Mouse (Mus musculus): ENCODE measurements at regions not wholly inside any gene's neighbourhood (a gene's known extent, or its start where the extent isn't known, plus 50 kb on each side); places are given as distances from the start of the nearest gene placed in this dataset.

DNA sequence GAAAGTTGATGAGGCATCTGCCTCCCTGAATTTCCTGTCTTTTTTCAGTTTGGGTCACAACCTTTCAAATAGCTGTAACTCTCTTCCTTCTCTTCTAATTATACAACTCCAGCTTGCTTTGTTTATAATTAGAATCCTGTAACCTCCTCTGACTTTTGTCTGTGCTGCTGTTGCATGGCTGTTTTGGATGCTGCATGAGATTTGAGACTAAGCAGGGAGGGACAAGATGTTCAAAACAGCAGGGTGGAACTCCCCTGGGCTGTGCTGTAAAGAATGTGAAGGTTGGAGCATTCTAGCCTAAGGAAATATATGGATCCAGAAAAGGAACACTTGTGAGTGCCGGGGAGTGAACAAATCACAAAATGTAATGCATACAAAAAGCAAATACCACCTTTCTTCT lies 159.0 kb upstream of the Sptlc3 start:
- TF ChIP-seq CTCF (IDR thresholded peaks at IDR 0.05; ENCODE audit: low read depth) = no peak
- TF ChIP-seq EP300 (IDR thresholded peaks at IDR 0.05; ENCODE audit: low read depth) = no peak
- no peak overlapping the region for H3K27ac ChIP-seq (ENCODE audit: low read depth)
- DNase-seq = no peak
- H3K4me1 ChIP-seq (ENCODE audit: insufficient read depth) = no peaks in the 10 kb centered on the region
- no peaks in the 10 kb centered on the region for H3K9me3 ChIP-seq (ENCODE audit: low read length)
- H3K36me3 ChIP-seq (replicated peaks; ENCODE audit: insufficient read depth, low read length) = no peaks in the 10 kb centered on the region
- ATAC-seq = no peak
- no peaks in the 10 kb centered on the region for H3K27me3 ChIP-seq (ENCODE audit: insufficient read depth, low read length)
- 76% methylated on average over 1 of the region's 1 CpGs for WGBS (ENCODE audit: insufficient replicate concordance)
- no peak overlapping the region for H3K4me2 ChIP-seq (ENCODE audit: low read depth, low read length)
- no peak overlapping the region for H3K9ac ChIP-seq (replicated peaks)
- H3K4me3 ChIP-seq (ENCODE audit: low read depth, low read length) = no peak overlapping the region

DNA sequence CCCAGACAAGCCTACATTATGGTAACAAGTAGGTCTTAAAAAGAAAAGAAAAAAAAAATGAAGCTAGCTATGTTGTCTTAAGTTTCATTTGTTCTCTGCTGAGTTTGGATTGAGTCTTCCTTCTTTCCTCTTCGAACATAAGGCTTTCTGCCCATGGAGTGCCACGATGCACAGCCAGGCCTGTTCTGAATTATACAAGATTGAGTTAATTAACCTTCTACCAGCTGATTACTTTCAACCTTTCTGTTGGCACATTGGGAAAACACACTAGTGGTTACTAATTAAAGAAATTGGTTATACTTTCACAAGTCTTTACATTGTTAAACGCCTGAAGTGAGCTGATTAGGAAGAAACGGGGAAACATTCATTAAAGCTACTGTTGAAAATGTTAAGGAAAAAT lies 155.5 kb upstream of the Sptlc3 start:
- Histone ChIP-seq H3K9ac (replicated peaks) (no peak overlapping the region), H3K9me3 (ENCODE audit: low read length) (no peaks in the 10 kb centered on the region), H3K36me3 (replicated peaks; ENCODE audit: insufficient read depth, low read length) (no peaks in the 10 kb centered on the region), H3K4me3 (ENCODE audit: low read depth, low read length) (no peak overlapping the region), H3K27ac (ENCODE audit: low read depth) (no peak overlapping the region), H3K4me2 (ENCODE audit: low read depth, low read length) (no peak overlapping the region), H3K4me1 (ENCODE audit: insufficient read depth) (no peaks in the 10 kb centered on the region), H3K27me3 (ENCODE audit: insufficient read depth, low read length) (no peaks in the 10 kb centered on the region)
- no peak for DNase-seq
- ATAC-seq = no peak
- WGBS (ENCODE audit: insufficient replicate concordance) = 73% methylated on average over 4 of the region's 4 CpGs
- TF ChIP-seq EP300 (IDR thresholded peaks at IDR 0.05; ENCODE audit: low read depth) (no peak), CTCF (IDR thresholded peaks at IDR 0.05; ENCODE audit: low read depth) (no peak)

DNA sequence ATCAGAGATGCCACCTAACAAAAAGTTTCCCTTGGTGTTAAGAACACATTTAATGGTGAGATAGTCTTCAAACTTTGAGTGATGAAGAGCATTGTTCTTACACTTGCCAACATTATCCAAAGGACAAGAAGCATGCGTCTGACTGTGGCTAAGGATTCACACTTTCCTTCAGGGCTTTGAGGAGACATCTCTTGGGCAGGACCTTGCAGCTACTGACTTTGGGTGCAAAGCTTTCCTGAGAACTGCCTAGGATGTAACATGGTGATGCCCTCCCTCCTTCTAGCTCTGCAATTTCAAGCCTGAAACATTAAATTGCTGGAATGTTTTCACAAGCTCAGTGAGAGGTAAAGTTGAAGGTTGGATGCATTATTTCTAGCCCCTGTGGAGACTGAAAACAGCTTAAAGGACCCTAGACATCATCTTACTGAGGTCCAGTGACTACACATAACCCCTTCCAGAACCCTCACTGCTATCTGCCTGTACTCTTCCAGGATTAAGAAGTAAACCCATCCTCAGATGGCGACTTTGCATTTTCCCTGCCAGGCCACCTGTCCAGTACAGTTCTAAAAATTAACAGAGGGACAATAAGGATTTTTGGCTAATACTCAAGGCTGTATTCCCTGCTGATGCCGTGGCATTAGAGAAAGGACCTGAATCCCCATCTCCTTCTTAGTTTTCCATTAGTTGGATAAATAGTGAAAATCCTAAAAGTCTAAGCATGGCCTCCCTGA lies 137.3 kb upstream of the Sptlc3 start:
- no peak for DNase-seq
- H3K4me2 ChIP-seq (ENCODE audit: low read depth, low read length) = no peak overlapping the region
- no peak for ATAC-seq
- no peak overlapping the region for H3K9ac ChIP-seq (replicated peaks)
- no peak overlapping the region for H3K27ac ChIP-seq (ENCODE audit: low read depth)
- no peak overlapping the region for H3K4me3 ChIP-seq (ENCODE audit: low read depth, low read length)
- H3K36me3 ChIP-seq (replicated peaks; ENCODE audit: insufficient read depth, low read length) = no peaks in the 10 kb centered on the region
- H3K4me1 ChIP-seq (ENCODE audit: insufficient read depth) = no peaks in the 10 kb centered on the region
- H3K9me3 ChIP-seq (ENCODE audit: low read length) = no peaks in the 10 kb centered on the region
- WGBS (ENCODE audit: insufficient replicate concordance) = 73% methylated on average over 3 of the region's 3 CpGs
- TF ChIP-seq CTCF (IDR thresholded peaks at IDR 0.05; ENCODE audit: low read depth) (no peak), EP300 (IDR thresholded peaks at IDR 0.05; ENCODE audit: low read depth) (no peak)
- H3K27me3 ChIP-seq (ENCODE audit: insufficient read depth, low read length) = no peaks in the 10 kb centered on the region

DNA sequence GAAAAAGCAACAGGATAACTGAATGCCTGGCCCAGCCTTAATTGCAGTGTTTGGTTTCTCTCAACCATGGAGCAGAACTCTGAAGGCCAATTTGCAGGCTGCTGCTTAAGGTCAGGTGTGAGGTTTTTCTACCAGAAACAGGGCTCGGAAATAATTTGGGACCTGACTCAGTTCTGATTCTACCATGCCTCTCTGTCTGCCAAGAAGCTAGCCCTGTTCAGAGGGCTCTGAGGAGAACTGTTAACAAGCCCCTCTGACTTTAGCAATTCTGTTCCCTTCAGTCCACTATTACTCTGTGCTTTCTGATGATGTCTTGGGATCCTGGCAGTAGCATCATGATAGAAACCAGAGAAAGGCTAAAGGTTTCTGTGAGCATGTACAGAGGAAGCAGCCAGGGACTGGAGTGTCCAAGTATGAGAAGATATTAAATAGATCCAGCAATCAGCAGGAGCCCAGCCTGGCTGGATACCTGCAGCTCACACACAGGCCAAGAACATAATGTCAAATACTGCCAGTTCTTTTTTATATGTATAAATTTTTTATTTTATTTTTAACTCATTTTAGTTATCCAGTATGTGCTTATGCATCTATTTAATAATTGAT lies 131.4 kb upstream of the Sptlc3 start:
- Histone ChIP-seq H3K36me3 (replicated peaks; ENCODE audit: insufficient read depth, low read length) (no peaks in the 10 kb centered on the region), H3K4me2 (ENCODE audit: low read depth, low read length) (no peak overlapping the region), H3K27ac (ENCODE audit: low read depth) (no peak overlapping the region), H3K4me3 (ENCODE audit: low read depth, low read length) (no peak overlapping the region), H3K27me3 (ENCODE audit: insufficient read depth, low read length) (no peaks in the 10 kb centered on the region), H3K9ac (replicated peaks) (no peak overlapping the region), H3K9me3 (ENCODE audit: low read length) (no peaks in the 10 kb centered on the region), H3K4me1 (ENCODE audit: insufficient read depth) (no peaks in the 10 kb centered on the region)
- TF ChIP-seq CTCF (IDR thresholded peaks at IDR 0.05; ENCODE audit: low read depth) (no peak), EP300 (IDR thresholded peaks at IDR 0.05; ENCODE audit: low read depth) (no peak)
- WGBS (ENCODE audit: insufficient replicate concordance) = 68% methylated on average over 1 of the region's 1 CpGs
- ATAC-seq (no peak), DNase-seq (no peak)

DNA sequence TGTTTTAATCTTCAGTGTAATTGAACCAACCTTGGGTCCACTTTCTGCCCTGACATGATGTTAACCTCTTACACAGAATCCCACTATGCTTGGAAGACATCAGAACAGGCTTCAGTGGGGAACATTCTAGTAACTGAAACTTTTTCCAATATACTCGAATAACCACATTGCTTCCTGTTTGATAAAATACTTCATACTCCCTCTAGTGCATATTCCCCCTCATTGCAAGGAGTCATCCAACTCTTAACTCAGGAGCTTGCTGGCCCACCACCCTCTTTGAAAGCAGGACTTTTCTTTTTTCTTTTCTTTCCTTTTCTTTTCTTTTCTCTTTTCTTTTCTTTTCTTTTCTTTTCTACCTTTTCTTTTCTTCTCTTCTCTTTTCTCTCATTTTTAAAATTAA lies 123.6 kb upstream of the Sptlc3 start:
- Histone ChIP-seq H3K36me3 (replicated peaks; ENCODE audit: insufficient read depth, low read length) (no peaks in the 10 kb centered on the region), H3K9me3 (ENCODE audit: low read length) (no peaks in the 10 kb centered on the region), H3K27ac (ENCODE audit: low read depth) (no peak overlapping the region), H3K9ac (replicated peaks) (no peak overlapping the region), H3K27me3 (ENCODE audit: insufficient read depth, low read length) (no peaks in the 10 kb centered on the region), H3K4me2 (ENCODE audit: low read depth, low read length) (no peak overlapping the region), H3K4me3 (ENCODE audit: low read depth, low read length) (no peak overlapping the region), H3K4me1 (ENCODE audit: insufficient read depth) (no peaks in the 10 kb centered on the region)
- no peak for DNase-seq
- TF ChIP-seq CTCF (IDR thresholded peaks at IDR 0.05; ENCODE audit: low read depth) = peak; percentile 43
- TF ChIP-seq EP300 (IDR thresholded peaks at IDR 0.05; ENCODE audit: low read depth) = no peak
- 9% methylated on average over 1 of the region's 1 CpGs for WGBS (ENCODE audit: insufficient replicate concordance)
- no peak for ATAC-seq

DNA sequence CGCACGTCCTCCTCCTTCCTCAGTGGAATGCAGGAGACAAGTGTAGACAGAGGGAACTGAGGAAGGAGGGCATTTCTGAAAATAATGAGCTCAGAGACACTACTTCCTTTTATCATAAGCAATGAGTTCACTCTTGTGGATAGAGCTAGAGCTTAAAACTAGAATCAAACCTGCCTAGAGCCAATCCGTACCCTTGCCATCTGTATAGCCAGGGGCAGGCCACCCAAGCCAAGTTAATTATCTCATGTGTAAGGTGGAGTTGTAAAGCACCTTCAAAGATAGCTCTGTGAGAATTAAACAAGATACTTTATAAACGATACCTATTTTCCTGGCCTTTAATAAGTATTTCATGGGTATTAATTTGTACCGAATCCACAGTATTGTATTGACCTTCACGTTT lies 113.4 kb upstream of the Sptlc3 start:
- ATAC-seq (no peak), DNase-seq (no peak)
- no peak overlapping the region for H3K9ac ChIP-seq (replicated peaks)
- H3K27ac ChIP-seq (ENCODE audit: low read depth) = no peak overlapping the region
- no peak overlapping the region for H3K4me3 ChIP-seq (ENCODE audit: low read depth, low read length)
- TF ChIP-seq EP300 (IDR thresholded peaks at IDR 0.05; ENCODE audit: low read depth) (no peak), CTCF (IDR thresholded peaks at IDR 0.05; ENCODE audit: low read depth) (no peak)
- no peaks in the 10 kb centered on the region for H3K27me3 ChIP-seq (ENCODE audit: insufficient read depth, low read length)
- H3K36me3 ChIP-seq (replicated peaks; ENCODE audit: insufficient read depth, low read length) = no peaks in the 10 kb centered on the region
- no peak overlapping the region for H3K4me2 ChIP-seq (ENCODE audit: low read depth, low read length)
- 77% methylated on average over 6 of the region's 6 CpGs for WGBS (ENCODE audit: insufficient replicate concordance)
- H3K4me1 ChIP-seq (ENCODE audit: insufficient read depth) = no peaks in the 10 kb centered on the region
- no peaks in the 10 kb centered on the region for H3K9me3 ChIP-seq (ENCODE audit: low read length)

Data from liver, postnatal 0 days (tissue).